Mouse (Mus musculus) stomach, postnatal 0 days (tissue): ENCODE results near the gene Smtnl1. TPM values are rescaled to one million over a fixed set of nuclear protein-coding genes. Genes with fewer than 3 reads are reported as not detected.

Experiments
- ATAC-seq: fragments of 200-750 bp; cut with Nextera tagmentation; 2 replicates; pipeline ENCODE4 v1.8.0; 2017; ENCODE audit not compliant: low FRiP score, low TSS enrichment
- DNase-seq: peaks from one replicate; pipeline ENCODE4 v3.0.0-alpha.2; 2016; ENCODE audit warnings: low spot score
- H3K27ac ChIP-seq: fragments of 300-500 bp; sonication (generic); replicated peaks from 2 replicates; pipeline ENCODE4 v1.5.1; 2014; ENCODE audit warnings: mild to moderate bottlenecking, control low read depth
- H3K27me3 ChIP-seq: fragments of 300-500 bp; sonication (generic); 2 replicates; pipeline ENCODE4 v1.6.1; 2014; ENCODE audit warnings: low read length; ENCODE audit not compliant: control insufficient read depth, insufficient read depth
- H3K36me3 ChIP-seq: fragments of 300-500 bp; sonication (generic); 2 replicates; pipeline ENCODE4 v1.6.1; 2014; ENCODE audit warnings: low read length, mixed read lengths; ENCODE audit not compliant: control insufficient read depth, insufficient read depth
- H3K4me1 ChIP-seq: fragments of 300-500 bp; sonication (generic); replicated peaks from 2 replicates; pipeline ENCODE4 v1.6.1; 2014; ENCODE audit warnings: antibody characterized with exemption; ENCODE audit not compliant: control insufficient read depth, insufficient read depth
- H3K4me2 ChIP-seq: fragments of 300-500 bp; sonication (generic); replicated peaks from 2 replicates; pipeline ENCODE4 v1.6.1; 2014; ENCODE audit warnings: low read depth, mild to moderate bottlenecking, control low read depth, moderate library complexity
- H3K4me3 ChIP-seq: fragments of 300-500 bp; sonication (generic); 2 replicates; pipeline ENCODE4 v1.5.1; 2014; ENCODE audit warnings: low read depth, low read length, control low read depth
- H3K9ac ChIP-seq: fragments of 300-500 bp; sonication (generic); 2 replicates; pipeline ENCODE4 v1.6.1; 2014; ENCODE audit warnings: mild to moderate bottlenecking, low read length, control low read depth, mixed read lengths
- H3K9me3 ChIP-seq: fragments of 300-500 bp; sonication (generic); 2 replicates; pipeline ENCODE4 v1.6.1; 2016; ENCODE audit warnings: low read length; ENCODE audit not compliant: control insufficient read depth
- CTCF ChIP-seq: IDR thresholded peaks from 2 replicates; pipeline ENCODE4 v1.5.1; 2016; ENCODE audit warnings: antibody characterized with exemption, low read depth, mild to moderate bottlenecking, moderate library complexity
- EP300 ChIP-seq: optimal IDR thresholded peaks from 2 replicates; pipeline ENCODE3; 2016; ENCODE audit warnings: antibody characterized with exemption
- WGBS: fragments of 180-500 bp; shearing (Covaris S2); extraction: QIAGEN DNeasy Blood & Tissue Kit; methylation state at CpG from one replicate; pipeline ENCODE4 v1.1.7; 2014; 5-methylcytosine and 5-hydroxymethylcytosine counted together
- polyA plus RNA-seq: library from polyadenylated mRNA; unstranded; fragments of >200 nt; fragmentation: Nextera tagmentation; extraction: Ambion mirVana; gene quantifications from 2 replicates; pipeline ENCODE4 v1.2.1, GENCODE M21; 2015

Smtnl1 gene
- polyA plus RNA-seq, 1 experiment from 2014 or later = not detected

DNA sequence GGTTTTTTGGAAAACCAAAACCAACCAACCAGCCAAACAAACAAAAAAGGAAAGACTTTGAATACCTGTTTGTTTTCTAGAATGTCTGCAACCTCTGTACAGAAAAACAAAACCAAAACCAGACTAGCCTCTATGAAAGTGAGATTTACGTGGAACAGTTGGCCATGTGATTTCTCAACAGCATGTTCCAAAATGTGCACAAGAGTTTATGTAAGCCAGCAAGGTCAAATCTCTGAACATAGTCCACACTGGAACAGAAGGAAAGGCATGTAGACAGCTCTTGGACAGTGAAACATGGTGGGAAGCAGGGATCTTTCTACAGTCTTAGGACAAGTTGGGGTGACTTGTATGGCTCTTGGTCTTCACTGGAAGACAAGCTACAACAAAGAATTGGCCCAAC lies 60.6 kb downstream of the Smtnl1 start:
- DNase-seq (no peak), ATAC-seq (no peak)
- Histone ChIP-seq H3K9ac (no peak overlapping the region), H3K4me3 (no peak overlapping the region), H3K27me3 (no peaks in the 10 kb centered on the region), H3K9me3 (no peaks in the 10 kb centered on the region), H3K4me2 (no peak overlapping the region), H3K4me1 (no peaks in the 10 kb centered on the region), H3K27ac (no peak overlapping the region), H3K36me3 (no peaks in the 10 kb centered on the region)
- WGBS = 62% methylated on average over 1 of the region's 1 CpGs
- no peak for TF ChIP-seq EP300
- TF ChIP-seq CTCF = no peak

DNA sequence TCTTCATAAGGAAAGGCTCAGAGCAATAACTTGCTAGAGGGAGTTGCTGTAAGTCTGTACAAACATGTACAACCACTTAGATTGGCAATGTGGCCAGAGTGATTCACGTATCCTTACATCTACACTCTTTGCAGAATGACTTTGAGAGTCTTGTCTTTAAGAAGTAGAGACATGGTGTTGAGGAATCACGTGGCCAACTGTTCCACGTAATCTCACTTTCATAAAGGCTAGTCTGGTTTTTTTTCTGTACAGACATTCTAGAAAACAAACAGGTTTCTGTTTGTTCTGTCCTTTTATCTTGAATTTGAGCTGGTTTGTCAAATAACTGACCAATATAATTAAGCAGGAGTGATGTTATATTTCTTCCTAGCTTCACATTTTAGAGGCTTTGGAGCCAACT lies 61.1 kb downstream of the Smtnl1 start:
- no peaks in the 10 kb centered on the region for H3K36me3 ChIP-seq
- H3K4me3 ChIP-seq = no peak overlapping the region
- H3K27me3 ChIP-seq = no peaks in the 10 kb centered on the region
- H3K27ac ChIP-seq = no peak overlapping the region
- DNase-seq = no peak
- no peaks in the 10 kb centered on the region for H3K9me3 ChIP-seq
- TF ChIP-seq CTCF = no peak
- no peak for TF ChIP-seq EP300
- no peaks in the 10 kb centered on the region for H3K4me1 ChIP-seq
- ATAC-seq = no peak
- H3K9ac ChIP-seq = no peak overlapping the region
- 64% methylated on average over 3 of the region's 3 CpGs for WGBS
- H3K4me2 ChIP-seq = no peak overlapping the region

Other genes with a start within 250 kb of the Smtnl1 start
- 34.5 and 38.8 TPM in 2 replicates for gene Ctnnd1, start 171.9 kb downstream of the Smtnl1 start, polyA plus RNA-seq
- gene Btbd18, start 163.6 kb downstream of the Smtnl1 start, polyA plus RNA-seq = 0.07 and 0.11 TPM in 2 replicates
- 111 and 123 TPM in 2 replicates for gene Selenoh, start 151.9 kb downstream of the Smtnl1 start, polyA plus RNA-seq
- not detected in 2 replicates for gene Gm28635, start 144.6 kb downstream of the Smtnl1 start, polyA plus RNA-seq
- gene Med19, start 144.2 kb downstream of the Smtnl1 start, polyA plus RNA-seq = 18.1 and 18.2 TPM in 2 replicates
- gene Tmx2, start 143.5 kb downstream of the Smtnl1 start, polyA plus RNA-seq = 80.9 and 86.0 TPM in 2 replicates
- 24.1 and 29.7 TPM in 2 replicates for gene Zdhhc5, start 107.5 kb downstream of the Smtnl1 start, polyA plus RNA-seq
- 16.3 and 16.5 TPM in 2 replicates for gene Clp1, start 95.3 kb downstream of the Smtnl1 start, polyA plus RNA-seq
- 1.6 and 2.4 TPM in 2 replicates for gene Ypel4, start 88.6 kb downstream of the Smtnl1 start, polyA plus RNA-seq
- 3.8 and 3.9 TPM in 2 replicates for gene Gm19426, start 79.0 kb downstream of the Smtnl1 start, polyA plus RNA-seq
- 101 and 103 TPM in 2 replicates for gene Serping1, start 47.2 kb downstream of the Smtnl1 start, polyA plus RNA-seq
- 27.6 and 28.6 TPM in 2 replicates for gene Ube2l6, start 23.8 kb downstream of the Smtnl1 start, polyA plus RNA-seq
- 37.7 and 42.3 TPM in 2 replicates for gene Timm10, start 4.3 kb upstream of the Smtnl1 start, polyA plus RNA-seq
- gene Slc43a1, start 16.2 kb upstream of the Smtnl1 start, polyA plus RNA-seq = 5.1 and 5.4 TPM in 2 replicates
- gene Rtn4rl2, start 64.1 kb upstream of the Smtnl1 start, polyA plus RNA-seq = 0.41 and 0.53 TPM in 2 replicates
- gene Slc43a3, start 113.9 kb upstream of the Smtnl1 start, polyA plus RNA-seq = 14.3 and 16.5 TPM in 2 replicates
- 0.16 TPM in 1 of 2 replicates, not detected in the other for gene Prg2, start 157.8 kb upstream of the Smtnl1 start, polyA plus RNA-seq
- not detected in 2 replicates for gene Prg3, start 165.6 kb upstream of the Smtnl1 start, polyA plus RNA-seq
- 84.8 and 90.0 TPM in 2 replicates for gene Ssrp1, start 214.6 kb upstream of the Smtnl1 start, polyA plus RNA-seq
- gene P2rx3, start 214.8 kb upstream of the Smtnl1 start, polyA plus RNA-seq = 0.62 and 0.73 TPM in 2 replicates
- gene Tnks1bp1, start 225.4 kb upstream of the Smtnl1 start, polyA plus RNA-seq = 32.9 and 34.0 TPM in 2 replicates